Comparison of ENCODE assay signal across 7 mouse cellular contexts in genomic region chr6:99388741-99389675, GRCm38 (mm10).
DNase-seq lines count a peak whose midpoint lies in the region; ATAC-seq lines count a peak whose summit lies in the region.

No protein-coding gene starts in this region.

- peak; percentile 90 for ATAC-seq in neutrophil, adult 5-6 weeks (ENCODE audit: extremely low read depth, insufficient number of reproducible peaks, low FRiP score, poor library complexity, severe bottlenecking)

- DNase-seq in 416B (ENCODE audit: low read depth) (peak; percentile 99), liver (peak; percentile 36)
- peak; percentile 83 for DNase-seq in CD4-positive helper T cell, adult 2 months (ENCODE audit: low read depth, low spot score)
- DNase-seq in heart, adult 11 months: peak; percentile 98
- DNase-seq in embryo, embryonic 10 days (ENCODE audit: low spot score): no peak
- no peak for DNase-seq in cerebellum, adult 18-20 months

Comparison
In these comparisons a context has a peak if more than half of its experiments do, and no peak if none do; other contexts are left out.
1. DNase-seq: peak in 416B (single experiment), CD4-positive helper T cell, adult 2 months (single experiment), heart, adult 11 months (single experiment) and liver (single experiment); none in embryo, embryonic 10 days (single experiment) and cerebellum, adult 18-20 months (0 of 2).